Mouse (Mus musculus) limb, embryonic 11.5 days (tissue): ENCODE measurements at regions not wholly inside any gene's neighbourhood (a gene's known extent, or its start where the extent isn't known, plus 50 kb on each side); places are given as distances from the start of the nearest gene placed in this dataset.

ENCODE experiments used
- ATAC-seq: fragments of 200-750 bp; cut with Nextera tagmentation; 2 replicates; pipeline ENCODE4 v1.8.0; 2017; ENCODE audit warnings: low read depth; ENCODE audit not compliant: insufficient number of reproducible peaks, low FRiP score, low TSS enrichment
- DNase-seq: peaks from one replicate; pipeline ENCODE4 v3.0.0-alpha.2; 2015; ENCODE audit warnings: low spot score
- H3K27ac ChIP-seq: fragments of 300-500 bp; sonication (generic); replicated peaks from 2 replicates; pipeline ENCODE4 v1.5.1; 2014; ENCODE audit warnings: low read depth, mild to moderate bottlenecking, low read length
- H3K27me3 ChIP-seq: fragments of 300-500 bp; sonication (generic); 2 replicates; pipeline ENCODE4 v1.6.1; 2014; ENCODE audit warnings: mild to moderate bottlenecking, low read length, mixed read lengths; ENCODE audit not compliant: control insufficient read depth, insufficient read depth
- H3K36me3 ChIP-seq: fragments of 300-500 bp; sonication (generic); 2 replicates; pipeline ENCODE4 v1.6.1; 2014; ENCODE audit warnings: mild to moderate bottlenecking, low read length, moderate library complexity, mixed read lengths; ENCODE audit not compliant: control insufficient read depth, insufficient read depth
- H3K4me1 ChIP-seq: fragments of 300-500 bp; sonication (generic); 2 replicates; pipeline ENCODE4 v1.6.1; 2014; ENCODE audit warnings: low read length, mixed read lengths; ENCODE audit not compliant: control insufficient read depth, insufficient read depth
- H3K4me2 ChIP-seq: fragments of 300-500 bp; sonication (generic); 2 replicates; pipeline ENCODE4 v1.6.1; 2014; ENCODE audit warnings: low read depth, mild to moderate bottlenecking, moderate library complexity; ENCODE audit not compliant: severe bottlenecking
- H3K4me3 ChIP-seq: fragments of 300-500 bp; sonication (generic); 2 replicates; pipeline ENCODE4 v1.5.1; 2014; ENCODE audit warnings: low read depth, low read length
- H3K9ac ChIP-seq: fragments of 300-500 bp; sonication (generic); 2 replicates; pipeline ENCODE4 v1.6.1; 2014; ENCODE audit warnings: mild to moderate bottlenecking, low read length
- H3K9me3 ChIP-seq: fragments of 300-500 bp; sonication (generic); 2 replicates; pipeline ENCODE4 v1.6.1; 2016; ENCODE audit warnings: low read length; ENCODE audit not compliant: control insufficient read depth
- WGBS: fragments of 180-500 bp; shearing (Covaris S2); extraction: QIAGEN DNeasy Blood & Tissue Kit; methylation state at CpG from one replicate; pipeline ENCODE4 v1.1.7; 2014; 5-methylcytosine and 5-hydroxymethylcytosine counted together

GRCm38 (mm10) chr5:4560370-4561138 lies 197.3 kb downstream of the Fzd1 start:
- no peak overlapping the region for H3K4me2 ChIP-seq
- no peak overlapping the region for H3K27ac ChIP-seq
- no peaks in the 10 kb centered on the region for H3K9me3 ChIP-seq
- H3K36me3 ChIP-seq, result no peaks in the 10 kb centered on the region
- peak; percentile 52; the same call in 1 of the 2 replicates for ATAC-seq
- peak; percentile 32 for DNase-seq
- H3K4me3 ChIP-seq, result no peak overlapping the region
- no peak overlapping the region for H3K9ac ChIP-seq
- no peaks in the 10 kb centered on the region for H3K27me3 ChIP-seq
- H3K4me1 ChIP-seq, result peaks cover 3% of the 10 kb centered on the region; the same call in 1 of the 2 replicates
- 29% methylated on average over 7 of the region's 7 CpGs for WGBS

- no peak for ATAC-seq
- Histone ChIP-seq H3K36me3 (no peaks in the 10 kb centered on the region), H3K4me2 (no peak overlapping the region), H3K9me3 (no peaks in the 10 kb centered on the region), H3K27me3 (no peaks in the 10 kb centered on the region), H3K4me3 (no peak overlapping the region), H3K4me1 (no peaks in the 10 kb centered on the region), H3K27ac (no peak overlapping the region), H3K9ac (no peak overlapping the region)
- DNase-seq, result no peak
- 80% methylated on average over 2 of the region's 2 CpGs for WGBS
Measured at GRCm38 (mm10) chr5:4554972-4555371, 202.9 kb downstream of the Fzd1 start.

DNA sequence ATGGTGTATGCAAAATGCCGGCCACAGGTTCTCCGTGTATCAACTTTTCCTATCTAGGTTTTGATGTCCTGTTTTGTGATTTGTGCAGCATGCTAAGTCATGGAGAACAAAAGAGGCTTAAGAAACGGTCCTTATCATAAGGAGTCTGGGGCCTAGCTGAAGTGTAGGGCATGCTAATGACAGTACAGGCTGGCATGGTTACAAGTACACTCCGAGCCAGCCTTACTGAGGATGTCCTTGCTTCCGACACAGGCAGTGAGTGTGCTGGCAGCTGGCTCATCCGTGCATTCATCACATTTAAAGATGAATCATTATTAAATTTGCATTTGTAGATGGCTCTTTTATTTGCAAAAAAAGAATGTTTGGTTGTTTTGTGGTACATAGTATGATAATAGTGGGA lies 219.3 kb downstream of the Fzd1 start:
- Histone ChIP-seq H3K4me3 (no peak overlapping the region), H3K4me1 (peaks cover 21% of the 10 kb centered on the region), H3K9ac (no peak overlapping the region), H3K4me2 (no peak overlapping the region), H3K9me3 (no peaks in the 10 kb centered on the region), H3K27me3 (no peaks in the 10 kb centered on the region), H3K27ac (no peak overlapping the region), H3K36me3 (no peaks in the 10 kb centered on the region)
- DNase-seq (no peak), ATAC-seq (no peak)
- WGBS, result 82% methylated on average over 6 of the region's 6 CpGs

- Histone ChIP-seq H3K4me2 (no peak overlapping the region), H3K36me3 (no peaks in the 10 kb centered on the region), H3K9me3 (no peaks in the 10 kb centered on the region), H3K4me3 (no peak overlapping the region), H3K4me1 (peaks cover 21% of the 10 kb centered on the region), H3K27ac (no peak overlapping the region), H3K27me3 (no peaks in the 10 kb centered on the region), H3K9ac (no peak overlapping the region)
- DNase-seq (no peak), ATAC-seq (no peak)
- 79% methylated on average over 2 of the region's 2 CpGs for WGBS
Measured at GRCm38 (mm10) chr5:4536790-4537189, 221.0 kb downstream of the Fzd1 start.

DNA sequence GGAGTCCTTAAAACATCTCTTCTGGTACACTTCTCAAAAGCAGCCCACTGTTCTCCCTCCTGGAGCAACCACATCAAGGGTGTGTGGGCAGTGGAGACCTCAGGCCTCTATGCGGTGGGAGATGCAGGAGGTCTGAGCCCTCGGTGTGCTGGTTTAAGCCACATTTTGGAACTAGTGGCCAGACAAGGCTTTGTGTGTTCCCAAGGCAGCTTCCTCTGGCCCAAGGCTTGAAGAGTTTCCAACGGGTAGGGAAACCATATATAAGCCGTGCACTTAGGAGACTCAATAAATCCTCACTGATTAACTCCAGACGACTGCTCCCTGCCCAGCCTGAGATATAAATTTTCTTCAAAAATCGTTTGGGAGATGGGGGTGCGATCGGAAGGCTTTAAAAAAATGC lies 221.9 kb downstream of the Fzd1 start:
- Histone ChIP-seq H3K36me3 (no peaks in the 10 kb centered on the region), H3K4me3 (no peak overlapping the region), H3K4me1 (peaks cover 26% of the 10 kb centered on the region), H3K4me2 (no peak overlapping the region), H3K9me3 (no peaks in the 10 kb centered on the region), H3K27ac (peak overlapping the region; percentile 79), H3K27me3 (no peaks in the 10 kb centered on the region), H3K9ac (no peak overlapping the region; the same call in 1 of the 2 replicates)
- peak; percentile 59 for DNase-seq
- WGBS, result 12% methylated on average over 8 of the region's 8 CpGs
- peak; percentile 69; the same call in 1 of the 2 replicates for ATAC-seq

GRCm38 (mm10) chr5:4534512-4534911 lies 223.3 kb downstream of the Fzd1 start:
- Histone ChIP-seq H3K36me3 (no peaks in the 10 kb centered on the region), H3K27me3 (no peaks in the 10 kb centered on the region), H3K4me1 (peaks cover 30% of the 10 kb centered on the region), H3K4me3 (no peak overlapping the region), H3K9me3 (no peaks in the 10 kb centered on the region), H3K27ac (no peak overlapping the region), H3K4me2 (no peak overlapping the region), H3K9ac (no peak overlapping the region)
- 28% methylated on average over 2 of the region's 2 CpGs for WGBS
- ATAC-seq, result peak; percentile 61; the same call in 1 of the 2 replicates
- DNase-seq, result peak; percentile 70

DNA sequence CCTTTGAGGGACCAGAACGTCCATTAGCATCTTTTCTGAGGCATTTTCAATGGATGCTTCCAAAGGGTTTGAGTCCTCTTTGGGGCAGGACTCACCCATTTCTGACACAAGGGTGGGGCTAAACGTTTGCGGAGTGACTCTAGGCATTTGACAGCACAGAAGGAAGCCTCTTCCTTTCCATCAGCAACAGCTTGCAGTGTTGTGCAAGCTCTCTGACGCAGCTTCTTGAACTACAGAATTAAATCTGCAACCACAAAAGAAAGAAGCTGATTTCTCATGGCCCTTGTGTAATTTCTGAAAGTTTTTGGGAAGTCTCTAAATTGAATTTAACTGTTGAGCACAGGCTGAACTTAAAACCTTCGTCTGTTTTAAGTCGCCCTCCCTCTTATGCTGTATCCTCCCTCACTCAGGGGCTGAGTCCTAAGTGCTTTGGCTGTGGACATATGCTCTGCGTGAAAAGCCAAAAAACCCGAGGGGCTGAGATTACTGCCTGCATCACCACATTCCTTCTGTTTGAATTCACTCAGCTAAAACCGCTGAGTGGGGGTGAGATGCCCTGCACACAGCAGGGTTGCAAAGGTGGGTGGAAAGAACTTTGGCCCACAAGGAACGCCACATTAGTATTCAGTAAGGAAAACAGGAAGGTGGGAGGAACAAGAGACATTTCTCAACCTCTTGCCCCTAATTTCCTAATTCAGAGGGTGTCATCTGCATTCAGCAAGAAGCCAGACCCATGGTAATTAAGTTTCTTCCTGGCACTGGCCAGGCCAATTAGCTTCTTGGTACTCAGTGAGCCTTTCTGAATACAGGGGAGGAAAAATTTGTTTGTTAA lies 227.4 kb downstream of the Fzd1 start:
- Histone ChIP-seq H3K36me3 (no peaks in the 10 kb centered on the region), H3K9ac (no peak overlapping the region), H3K4me1 (peaks cover 18% of the 10 kb centered on the region), H3K27ac (no peak overlapping the region), H3K27me3 (no peaks in the 10 kb centered on the region), H3K9me3 (no peaks in the 10 kb centered on the region), H3K4me2 (no peak overlapping the region), H3K4me3 (no peak overlapping the region)
- ATAC-seq (no peak), DNase-seq (no peak)
- 36% methylated on average over 10 of the region's 10 CpGs for WGBS

- DNase-seq, result no peak
- H3K9me3 ChIP-seq, result no peaks in the 10 kb centered on the region
- no peak overlapping the region for H3K4me3 ChIP-seq
- no peak overlapping the region for H3K4me2 ChIP-seq
- WGBS, result 75% methylated on average over 9 of the region's 9 CpGs
- H3K9ac ChIP-seq, result no peak overlapping the region
- no peaks in the 10 kb centered on the region for H3K36me3 ChIP-seq
- ATAC-seq, result no peak
- H3K4me1 ChIP-seq, result peaks cover 7% of the 10 kb centered on the region; the same call in 1 of the 2 replicates
- H3K27me3 ChIP-seq, result no peaks in the 10 kb centered on the region
- no peak overlapping the region for H3K27ac ChIP-seq
Measured at GRCm38 (mm10) chr5:4526042-4526815, 231.6 kb downstream of the Fzd1 start.
